Mouse (Mus musculus) liver, adult 2 months (tissue): ENCODE measurements around the gene 1500009C09Rik.

Source experiments
- CTCF ChIP-seq: fragments of 200-500 bp; IDR thresholded peaks from 2 replicates; pipeline ENCODE4 v1.5.1; 2011; ENCODE audit warnings: low read depth, low read length, control low read depth
- POLR2A ChIP-seq: fragments of 200-500 bp; IDR thresholded peaks from 2 replicates; pipeline ENCODE4 v1.6.1; 2011; ENCODE audit warnings: low read length, control low read depth; ENCODE audit not compliant: insufficient read depth; ENCODE audit errors: extremely low read depth

- TF ChIP-seq POLR2A (no peak), CTCF (no peak)
Observed at GRCm38 (mm10) chr15:82223251-82223650, 28.9 kb upstream of the 1500009C09Rik start.
